Mouse (Mus musculus) kidney, adult 2 months (tissue): ENCODE measurements around the gene Aldh3b1.

ENCODE experiments used
- CTCF ChIP-seq: fragments of 200-500 bp; conservative IDR thresholded peaks from 2 replicates; pipeline ENCODE4 v1.5.1; 2011; ENCODE audit warnings: low read depth, mild to moderate bottlenecking, control low read depth, low read length, moderate library complexity, mixed read lengths; ENCODE audit not compliant: insufficient read depth, insufficient read length
- POLR2A ChIP-seq: fragments of 200-500 bp; IDR thresholded peaks from one replicate; pipeline ENCODE4 v1.6.1; 2011; ENCODE audit warnings: low read depth, low read length, control low read depth

DNA sequence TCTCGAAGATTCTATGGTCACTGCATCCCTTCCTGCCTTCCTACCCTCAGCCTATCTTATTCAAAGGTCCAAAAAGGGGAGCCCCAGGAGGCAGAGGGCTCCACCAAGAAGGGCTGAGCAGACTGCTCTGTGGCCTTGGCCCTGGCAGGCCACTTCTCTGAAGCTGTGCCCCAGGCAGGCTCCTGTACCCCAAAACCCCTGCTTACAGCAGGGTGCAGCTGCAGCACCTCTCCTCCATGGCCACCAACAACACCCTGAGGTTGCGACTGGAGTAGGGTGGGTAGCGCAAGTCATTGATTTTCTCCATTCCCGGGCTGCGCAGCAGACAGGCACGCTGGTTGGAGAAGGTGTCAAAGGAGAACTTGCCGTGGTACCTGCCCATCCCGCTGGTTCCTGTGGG is 15.9 kb downstream of the Aldh3b1 start:
- TF ChIP-seq CTCF = no peak
- TF ChIP-seq POLR2A = no peak
